Mouse (Mus musculus) hindbrain, embryonic 14.5 days (tissue): ENCODE measurements at regions not wholly inside any gene's neighbourhood (a gene's known extent, or its start where the extent isn't known, plus 50 kb on each side); places are given as distances from the start of the nearest gene placed in this dataset.
A peak's percentile ranks its signal among the peaks of the same experiment; 100 is the strongest.

Experiments
- ATAC-seq: fragments of 200-750 bp; cut with Nextera tagmentation; 2 replicates; pipeline ENCODE4 v1.8.0; 2017; ENCODE audit warnings: moderate number of reproducible peaks, mild to moderate bottlenecking, moderate TSS enrichment, moderate library complexity; ENCODE audit not compliant: low FRiP score
- DNase-seq: peaks from one replicate; pipeline ENCODE4 v3.0.0-alpha.2; 2015; ENCODE audit warnings: low spot score
- H3K27ac ChIP-seq: fragments of 300-500 bp; sonication (generic); 2 replicates; pipeline ENCODE4 v1.5.1; 2014; ENCODE audit warnings: mild to moderate bottlenecking, moderate library complexity
- H3K27me3 ChIP-seq: fragments of 300-500 bp; sonication (generic); 2 replicates; pipeline ENCODE4 v1.6.1; 2014; ENCODE audit warnings: mild to moderate bottlenecking, low read length, mixed read lengths; ENCODE audit not compliant: control insufficient read depth, insufficient read depth
- H3K36me3 ChIP-seq: fragments of 300-500 bp; sonication (generic); replicated peaks from 2 replicates; pipeline ENCODE4 v1.6.1; 2014; ENCODE audit not compliant: control insufficient read depth, insufficient read depth
- H3K4me1 ChIP-seq: fragments of 300-500 bp; sonication (generic); replicated peaks from 2 replicates; pipeline ENCODE4 v1.6.1; 2014; ENCODE audit warnings: antibody characterized with exemption, low read length, mixed read lengths; ENCODE audit not compliant: control insufficient read depth, insufficient read depth
- H3K4me2 ChIP-seq: fragments of 300-500 bp; sonication (generic); replicated peaks from 2 replicates; pipeline ENCODE4 v1.6.1; 2014; ENCODE audit warnings: mild to moderate bottlenecking, moderate library complexity
- H3K4me3 ChIP-seq: fragments of 300-500 bp; sonication (generic); replicated peaks from 2 replicates; pipeline ENCODE4 v1.5.1; 2014; ENCODE audit warnings: mild to moderate bottlenecking, low read length
- H3K9ac ChIP-seq: fragments of 300-500 bp; sonication (generic); 2 replicates; pipeline ENCODE4 v1.6.1; 2014
- H3K9me3 ChIP-seq: fragments of 300-500 bp; sonication (generic); 2 replicates; pipeline ENCODE4 v1.6.1; 2016; ENCODE audit warnings: low read length; ENCODE audit not compliant: control insufficient read depth
- WGBS: fragments of 180-500 bp; shearing (Covaris S2); extraction: QIAGEN DNeasy Blood & Tissue Kit; methylation state at CpG from one replicate; pipeline ENCODE4 v1.1.7; 2014; 5-methylcytosine and 5-hydroxymethylcytosine counted together

- Histone ChIP-seq H3K27me3 (no peaks in the 10 kb centered on the region), H3K4me2 (no peak overlapping the region), H3K36me3 (no peaks in the 10 kb centered on the region), H3K4me3 (no peak overlapping the region), H3K9ac (no peak overlapping the region), H3K4me1 (no peaks in the 10 kb centered on the region), H3K27ac (no peak overlapping the region), H3K9me3 (no peaks in the 10 kb centered on the region)
- ATAC-seq (no peak), DNase-seq (peak; percentile 28)
- 72% methylated on average over 3 of the region's 3 CpGs for WGBS
Observed at GRCm38 (mm10) chr1:176440254-176440653, 165.1 kb upstream of the Pld5 start.

- DNase-seq, result no peak
- 41% methylated on average over 4 of the region's 4 CpGs for WGBS
- no peaks in the 10 kb centered on the region for H3K36me3 ChIP-seq
- no peak for ATAC-seq
- no peak overlapping the region for H3K4me2 ChIP-seq
- no peaks in the 10 kb centered on the region for H3K27me3 ChIP-seq
- H3K4me1 ChIP-seq, result no peaks in the 10 kb centered on the region
- H3K9me3 ChIP-seq, result no peaks in the 10 kb centered on the region
- H3K9ac ChIP-seq, result no peak overlapping the region
- H3K27ac ChIP-seq, result no peak overlapping the region
- H3K4me3 ChIP-seq, result no peak overlapping the region
Observed at GRCm38 (mm10) chr1:176427835-176428234, 152.7 kb upstream of the Pld5 start.

DNA sequence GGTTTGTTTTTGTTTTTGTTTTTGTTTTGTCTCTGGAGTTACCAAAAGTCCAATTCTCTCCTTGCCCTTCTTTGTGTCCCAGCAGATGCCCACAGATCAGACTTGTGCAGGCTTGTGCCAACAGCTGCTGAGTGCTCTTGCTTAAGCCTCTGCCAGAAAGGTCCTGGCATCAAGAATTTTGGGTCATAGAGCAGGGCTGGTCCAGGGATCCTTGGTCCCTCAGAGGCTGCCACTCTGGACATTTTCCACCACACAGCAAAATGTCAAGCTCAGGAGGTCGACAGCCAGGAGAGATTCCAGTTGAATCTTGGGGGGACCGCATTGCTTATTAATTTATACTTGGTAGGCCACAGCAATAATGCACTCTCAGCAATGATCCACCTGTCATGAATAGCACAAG lies 151.9 kb upstream of the Pld5 start:
- no peak overlapping the region for H3K9ac ChIP-seq
- no peak overlapping the region for H3K4me3 ChIP-seq
- ATAC-seq (no peak), DNase-seq (no peak)
- H3K9me3 ChIP-seq, result no peaks in the 10 kb centered on the region
- no peaks in the 10 kb centered on the region for H3K27me3 ChIP-seq
- 87% methylated on average over 2 of the region's 2 CpGs for WGBS
- no peaks in the 10 kb centered on the region for H3K36me3 ChIP-seq
- H3K4me2 ChIP-seq, result no peak overlapping the region
- H3K27ac ChIP-seq, result no peak overlapping the region
- H3K4me1 ChIP-seq, result no peaks in the 10 kb centered on the region

DNA sequence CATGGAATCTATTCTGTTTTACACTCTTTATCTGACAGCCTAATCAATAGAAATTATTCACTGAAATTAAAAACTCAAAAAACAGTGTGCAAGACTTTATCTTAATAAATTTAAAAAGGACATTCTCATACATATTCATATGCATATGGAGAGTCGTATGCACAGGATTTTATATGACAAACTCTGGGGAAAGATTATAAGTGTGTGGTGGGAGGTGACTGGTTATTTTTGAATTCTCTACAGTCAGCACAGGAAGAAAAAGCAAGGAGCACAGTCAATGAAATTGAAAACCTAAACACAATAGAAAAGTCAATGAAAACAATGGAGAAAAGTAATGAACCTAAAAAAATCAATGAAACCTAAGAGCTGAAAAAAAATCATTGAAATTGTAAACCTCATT lies 142.1 kb upstream of the Pld5 start:
- DNase-seq (no peak), ATAC-seq (no peak)
- Histone ChIP-seq H3K9me3 (no peaks in the 10 kb centered on the region), H3K27me3 (no peaks in the 10 kb centered on the region), H3K9ac (no peak overlapping the region), H3K36me3 (no peaks in the 10 kb centered on the region), H3K4me2 (no peak overlapping the region), H3K27ac (no peak overlapping the region), H3K4me3 (no peak overlapping the region), H3K4me1 (no peaks in the 10 kb centered on the region)
- WGBS, result 51% methylated on average over 1 of the region's 1 CpGs

GRCm38 (mm10) chr1:176404128-176404527 lies 129.0 kb upstream of the Pld5 start:
- Histone ChIP-seq H3K4me1 (no peaks in the 10 kb centered on the region), H3K9me3 (no peaks in the 10 kb centered on the region), H3K27ac (no peak overlapping the region), H3K4me2 (no peak overlapping the region), H3K36me3 (no peaks in the 10 kb centered on the region), H3K4me3 (no peak overlapping the region), H3K9ac (no peak overlapping the region), H3K27me3 (no peaks in the 10 kb centered on the region)
- WGBS, result 85% methylated on average over 3 of the region's 3 CpGs
- DNase-seq (no peak), ATAC-seq (no peak)

GRCm38 (mm10) chr1:176379645-176380044 lies 104.5 kb upstream of the Pld5 start:
- Histone ChIP-seq H3K27ac (no peak overlapping the region), H3K9me3 (no peaks in the 10 kb centered on the region), H3K4me1 (no peaks in the 10 kb centered on the region), H3K4me2 (no peak overlapping the region), H3K9ac (no peak overlapping the region), H3K36me3 (no peaks in the 10 kb centered on the region), H3K27me3 (no peaks in the 10 kb centered on the region), H3K4me3 (no peak overlapping the region)
- ATAC-seq (no peak), DNase-seq (no peak)

DNA sequence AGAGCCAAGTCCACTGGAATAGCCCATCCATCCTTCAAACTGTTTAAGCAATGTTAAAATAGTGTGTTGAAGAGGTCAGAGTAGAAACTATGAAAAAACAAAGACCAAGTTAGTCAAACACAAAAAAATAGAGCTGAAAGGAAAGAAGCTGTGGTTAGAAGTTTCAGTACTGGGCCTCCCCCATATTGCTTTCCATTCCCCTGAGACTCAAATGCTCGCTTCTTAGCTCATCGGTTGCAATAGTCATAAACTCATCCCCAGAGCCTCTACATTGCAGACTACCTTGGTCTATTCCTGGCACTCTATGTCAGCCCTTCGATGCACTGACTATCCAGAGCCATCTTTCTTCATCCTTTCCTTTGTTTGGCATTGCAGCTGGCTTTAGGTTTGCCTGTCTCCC lies 91.8 kb upstream of the Pld5 start:
- no peaks in the 10 kb centered on the region for H3K9me3 ChIP-seq
- whole genome bisulfite sequencing, result 90% methylated on average over 3 of the region's 3 CpGs
- H3K4me2 ChIP-seq, result no peak overlapping the region
- H3K27ac ChIP-seq, result no peak overlapping the region
- ATAC-seq (no peak), DNase-seq (no peak)
- H3K4me1 ChIP-seq, result no peaks in the 10 kb centered on the region
- no peaks in the 10 kb centered on the region for H3K27me3 ChIP-seq
- no peak overlapping the region for H3K4me3 ChIP-seq
- no peaks in the 10 kb centered on the region for H3K36me3 ChIP-seq
- H3K9ac ChIP-seq, result no peak overlapping the region

GRCm38 (mm10) chr1:176360957-176361356 lies 85.8 kb upstream of the Pld5 start:
- Histone ChIP-seq H3K9me3 (no peaks in the 10 kb centered on the region), H3K27me3 (no peaks in the 10 kb centered on the region), H3K4me1 (peaks cover 2% of the 10 kb centered on the region), H3K36me3 (no peaks in the 10 kb centered on the region), H3K27ac (no peak overlapping the region), H3K9ac (no peak overlapping the region), H3K4me2 (no peak overlapping the region), H3K4me3 (no peak overlapping the region)
- ATAC-seq (no peak), DNase-seq (no peak)
- WGBS, result 91% methylated on average over 3 of the region's 3 CpGs

DNA sequence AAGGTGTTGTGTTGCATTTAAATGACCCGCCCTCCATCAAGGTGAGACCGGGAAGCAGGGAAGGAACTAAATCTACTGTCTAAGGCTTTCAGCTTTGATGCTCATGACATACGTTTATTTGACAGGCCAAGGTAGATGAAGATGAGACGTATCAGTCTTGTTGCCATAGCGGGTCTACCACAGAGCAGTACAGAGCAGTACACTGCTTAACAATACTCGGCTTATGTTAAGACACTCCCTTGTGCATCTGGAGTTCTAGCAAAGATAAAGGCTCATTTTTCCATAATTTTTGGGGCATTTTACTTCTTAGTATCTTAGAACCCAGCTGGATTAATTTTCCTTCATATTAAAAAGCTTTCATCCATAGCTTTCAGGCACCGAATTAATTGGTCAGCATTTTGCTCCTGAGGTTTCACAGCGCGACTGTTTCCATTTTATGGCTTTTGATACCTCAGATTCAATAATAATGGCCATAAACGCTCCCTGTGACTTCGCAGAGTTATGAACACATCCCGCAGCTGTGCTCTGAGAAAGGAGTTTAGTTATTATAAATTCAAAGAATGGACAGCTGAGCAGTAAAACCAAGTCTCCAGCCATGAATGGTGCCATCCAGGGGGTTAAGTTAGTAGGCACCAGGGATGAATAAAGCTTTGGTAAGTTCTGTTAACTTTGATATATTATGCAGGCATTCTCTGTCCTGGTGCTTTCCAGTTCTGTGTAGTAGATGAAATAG lies 85.0 kb upstream of the Pld5 start:
- no peak for ATAC-seq
- peaks cover 10% of the 10 kb centered on the region for H3K4me1 ChIP-seq
- H3K9me3 ChIP-seq, result no peaks in the 10 kb centered on the region
- no peak overlapping the region for H3K4me3 ChIP-seq
- H3K27ac ChIP-seq, result no peak overlapping the region
- no peaks in the 10 kb centered on the region for H3K36me3 ChIP-seq
- H3K9ac ChIP-seq, result no peak overlapping the region
- H3K4me2 ChIP-seq, result no peak overlapping the region
- 72% methylated on average over 12 of the region's 12 CpGs for WGBS
- H3K27me3 ChIP-seq, result no peaks in the 10 kb centered on the region
- no peak for DNase-seq

DNA sequence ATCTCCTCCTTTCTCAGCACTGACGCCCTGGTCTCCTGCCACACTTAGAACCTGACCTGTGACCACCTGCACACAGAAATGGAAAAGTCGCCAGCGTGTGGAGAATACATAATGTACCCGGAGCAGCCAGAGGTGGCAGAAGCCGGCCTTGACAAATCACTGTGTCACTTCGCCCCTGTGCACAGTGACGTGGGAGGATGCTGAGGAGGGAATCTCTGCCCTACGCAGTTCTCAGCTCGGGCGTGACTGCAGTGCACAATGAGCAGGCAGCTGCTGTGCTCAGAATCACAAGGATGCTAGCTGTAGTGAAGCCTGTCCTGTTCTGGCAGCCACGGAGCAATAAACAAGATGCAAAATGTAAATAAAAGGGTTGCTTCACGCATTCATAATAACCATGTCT lies 80.2 kb upstream of the Pld5 start:
- H3K4me1 ChIP-seq, result peaks cover 17% of the 10 kb centered on the region
- DNase-seq (peak; percentile 77), ATAC-seq (peak; percentile 96)
- H3K4me2 ChIP-seq, result peak overlapping the region; percentile 45
- peak overlapping the region; percentile 44 for H3K9ac ChIP-seq
- WGBS, result 20% methylated on average over 12 of the region's 12 CpGs
- H3K36me3 ChIP-seq, result no peaks in the 10 kb centered on the region
- no peaks in the 10 kb centered on the region for H3K9me3 ChIP-seq
- H3K4me3 ChIP-seq, result 0 out of 2 replicates have a peak overlapping the region, but pooled peaks have one; percentile 0
- peak overlapping the region; percentile 85 for H3K27ac ChIP-seq
- no peaks in the 10 kb centered on the region for H3K27me3 ChIP-seq
